Mouse (Mus musculus) adrenal gland, adult 2 months (tissue): ENCODE data around the gene Sec14l1. TPM values are rescaled to one million over a fixed set of nuclear protein-coding genes. Genes with fewer than 3 reads are reported as not detected.

Source experiments
- DNase-seq: peaks from one replicate; pipeline ENCODE4 v3.0.0; 2021
- polyA plus RNA-seq: library from polyadenylated mRNA; depleted of rRNA; stranded (reverse); fragments of >200 nt; gene quantifications from 2 replicates; pipeline ENCODE4 v1.2.3, GENCODE M21; 2012
- total RNA-seq, 2 experiments: library from RNA; stranded (reverse); gene quantifications; 2 replicates each; pipeline ENCODE4 v1.2.3; 2021

Gene Sec14l1
- total and polyA plus RNA-seq, 3 experiments: 117 to 175 (median 161) TPM

DNA sequence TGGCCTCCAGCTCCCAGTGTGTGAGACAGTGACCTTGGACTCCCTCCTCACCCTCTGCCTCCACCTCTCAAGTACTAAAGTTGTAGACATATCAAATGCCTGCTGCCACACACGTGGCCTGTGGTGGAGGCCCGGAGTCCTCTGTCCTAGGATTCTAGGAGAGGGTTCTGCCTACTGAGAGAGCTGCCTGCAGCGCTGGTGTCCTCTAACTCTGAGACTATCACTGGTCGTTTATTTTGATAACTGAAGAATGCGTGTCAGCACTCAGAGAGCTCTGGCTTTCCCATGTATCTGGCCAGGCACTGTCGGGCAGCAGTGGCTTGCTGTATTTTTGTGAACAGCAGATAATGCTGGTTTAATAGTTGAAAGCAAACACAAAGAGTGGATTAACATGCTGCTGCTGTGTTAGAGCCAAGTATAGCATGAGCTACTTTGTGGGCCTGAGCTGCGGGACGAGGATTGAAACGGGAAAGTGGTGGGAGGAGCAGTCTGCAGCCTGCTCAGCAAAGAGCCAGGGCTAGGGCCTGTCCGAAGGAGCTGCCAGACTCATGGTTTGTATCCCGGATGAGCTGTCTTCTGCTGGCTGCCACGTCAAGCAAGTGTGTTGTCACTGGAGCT, 13.1 kb downstream of the Sec14l1 start:
- DNase-seq: peak; percentile 82

DNA sequence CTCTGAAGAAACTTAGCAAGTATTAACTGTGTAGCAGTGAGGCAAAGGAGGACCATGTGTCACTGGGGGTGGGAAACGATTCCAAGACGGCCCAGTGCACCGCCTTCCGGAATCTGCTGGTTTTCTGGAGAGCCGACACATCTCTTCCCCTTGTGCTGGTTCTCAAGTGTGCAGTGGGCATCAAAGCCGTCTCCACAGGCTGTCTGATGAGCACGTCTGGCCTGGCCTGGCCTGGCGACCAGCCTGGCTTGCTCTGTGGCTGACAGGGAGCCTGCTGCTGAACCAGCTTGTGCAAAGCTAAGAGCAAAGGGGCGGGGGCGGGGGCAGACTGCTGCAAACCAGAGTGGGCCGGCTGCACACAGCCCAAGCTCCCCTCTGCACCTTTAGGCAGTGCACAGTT, 14.5 kb downstream of the Sec14l1 start:
- DNase-seq: no peak

DNA sequence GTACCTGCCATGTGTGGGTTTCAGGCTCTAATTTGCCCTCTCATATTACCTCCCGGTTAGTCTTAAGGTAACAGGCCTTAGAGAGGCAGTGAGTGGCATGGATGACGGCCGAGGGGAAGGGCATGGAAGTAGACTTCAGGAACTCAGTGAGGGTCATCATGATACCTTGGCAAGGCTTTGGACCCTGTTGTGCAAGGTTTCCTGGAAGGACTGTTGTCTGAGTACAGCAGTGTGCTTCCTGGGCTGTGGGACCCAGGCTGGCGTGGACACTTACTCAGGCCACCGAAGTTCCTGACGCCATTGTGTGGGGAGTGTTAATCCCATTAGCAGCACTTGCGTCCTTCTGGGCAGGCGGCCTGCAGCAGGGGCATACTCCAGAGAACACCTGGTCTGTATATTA, 15.1 kb downstream of the Sec14l1 start:
- no peak for DNase-seq

DNA sequence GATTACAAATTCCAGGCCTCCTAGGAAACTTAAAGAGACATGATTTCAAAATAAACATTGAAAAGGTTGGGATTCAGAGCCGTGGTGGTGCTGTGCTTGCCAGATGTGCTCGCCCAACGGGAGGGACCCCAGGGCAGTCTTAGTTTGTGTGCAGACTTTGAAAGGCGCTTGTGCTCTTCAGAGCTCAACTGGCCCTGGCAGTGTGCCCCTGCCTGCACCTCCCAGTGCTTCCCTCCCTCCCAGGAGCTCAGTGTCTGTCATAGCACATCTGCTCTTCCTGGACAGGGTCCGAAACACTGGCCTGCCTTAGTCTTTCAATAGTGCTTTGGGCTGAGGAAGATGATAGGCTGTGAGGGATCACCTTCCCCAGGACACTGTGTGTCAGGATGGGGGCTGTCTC, 15.9 kb downstream of the Sec14l1 start:
- DNase-seq: no peak

DNA sequence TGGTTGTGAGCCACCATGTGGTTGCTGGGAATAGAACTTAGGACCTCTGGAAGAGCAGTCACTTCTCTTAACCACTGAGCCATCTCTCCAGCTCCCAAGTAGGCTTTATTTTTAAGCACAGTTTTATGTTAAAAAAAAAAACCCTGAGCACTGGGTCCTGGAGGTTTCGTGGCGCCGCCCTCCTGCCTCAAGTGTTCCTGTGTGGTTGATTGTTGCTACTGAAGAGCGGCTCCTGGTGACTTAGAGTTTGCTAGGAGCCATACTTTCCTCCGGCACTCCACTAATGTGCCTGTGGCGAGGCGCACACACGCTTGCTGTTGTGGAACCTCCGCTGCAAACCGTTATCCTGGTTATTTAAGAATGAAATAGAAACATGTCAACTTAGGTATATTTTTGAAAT, 16.5 kb downstream of the Sec14l1 start:
- no peak for DNase-seq

DNA sequence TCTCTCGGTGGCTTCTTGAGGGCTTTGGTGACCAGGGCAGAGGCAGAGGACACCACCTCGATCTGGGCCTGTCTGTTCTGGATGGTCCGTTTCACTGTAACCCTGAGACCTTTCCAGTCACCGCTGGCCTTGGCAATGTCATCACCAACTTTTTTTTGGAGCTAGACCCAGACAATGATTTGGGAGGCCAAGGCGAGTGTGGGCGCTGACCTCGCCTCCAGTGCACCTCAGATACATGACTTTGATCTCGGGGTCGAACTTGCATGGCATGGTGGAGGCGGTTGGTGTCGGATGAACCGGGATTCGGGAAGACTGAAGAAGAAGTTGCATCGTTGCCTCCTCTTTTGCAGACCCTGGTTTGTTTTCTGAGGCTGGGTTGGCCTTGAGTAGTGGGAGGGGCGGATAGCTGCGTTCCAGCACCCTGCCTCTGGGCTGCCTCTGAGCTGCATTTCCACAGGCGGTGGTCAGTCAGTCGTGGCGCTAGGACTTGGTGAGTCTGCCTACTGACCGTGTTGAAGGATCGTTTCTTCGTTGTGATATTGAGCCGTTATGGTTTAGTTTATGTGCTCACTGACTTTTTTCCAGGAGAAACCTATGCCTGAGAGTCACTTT, 19.9 kb downstream of the Sec14l1 start:
- peak; percentile 90 for DNase-seq

DNA sequence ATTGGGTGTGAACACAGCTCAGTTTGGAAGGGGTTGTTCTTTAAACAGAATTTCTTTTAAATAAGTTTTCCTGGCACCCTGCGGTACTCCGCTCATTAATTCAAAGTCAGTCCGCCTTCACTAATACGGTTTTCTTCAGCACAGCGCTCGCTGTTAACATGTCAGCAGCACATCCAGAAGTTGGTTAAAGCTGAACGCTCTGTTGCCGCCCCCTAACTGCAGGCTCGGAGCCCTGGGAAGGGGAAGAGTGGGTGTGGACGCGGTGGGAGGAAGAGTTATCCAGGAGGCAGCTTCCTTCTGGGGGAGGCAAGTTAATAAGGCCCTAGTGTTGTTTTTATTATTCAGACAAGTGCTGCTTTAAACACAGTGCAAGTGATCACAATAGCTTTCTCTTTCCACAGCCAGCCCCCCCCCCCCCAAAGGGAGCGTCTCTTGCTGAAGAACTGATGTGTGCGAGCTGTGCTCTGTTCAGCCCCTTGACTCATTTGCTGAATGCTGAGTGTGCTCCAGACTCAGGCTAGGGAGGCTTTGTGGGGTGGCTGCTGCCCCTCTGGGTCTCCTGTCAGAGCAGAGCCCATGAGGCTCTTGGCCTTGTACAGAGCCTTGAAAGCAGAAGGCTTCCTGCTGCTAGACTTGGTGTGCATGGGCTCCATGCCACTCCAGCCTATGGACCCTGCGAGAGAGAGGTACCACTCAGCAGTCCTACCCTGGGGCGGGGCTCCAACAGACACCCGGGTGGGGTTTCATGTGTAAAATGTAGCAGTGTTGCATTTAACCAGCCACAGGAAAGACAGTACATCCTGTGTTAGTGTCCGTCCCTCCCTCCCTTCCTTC, 20.7 kb downstream of the Sec14l1 start:
- DNase-seq: peak; percentile 51

DNA sequence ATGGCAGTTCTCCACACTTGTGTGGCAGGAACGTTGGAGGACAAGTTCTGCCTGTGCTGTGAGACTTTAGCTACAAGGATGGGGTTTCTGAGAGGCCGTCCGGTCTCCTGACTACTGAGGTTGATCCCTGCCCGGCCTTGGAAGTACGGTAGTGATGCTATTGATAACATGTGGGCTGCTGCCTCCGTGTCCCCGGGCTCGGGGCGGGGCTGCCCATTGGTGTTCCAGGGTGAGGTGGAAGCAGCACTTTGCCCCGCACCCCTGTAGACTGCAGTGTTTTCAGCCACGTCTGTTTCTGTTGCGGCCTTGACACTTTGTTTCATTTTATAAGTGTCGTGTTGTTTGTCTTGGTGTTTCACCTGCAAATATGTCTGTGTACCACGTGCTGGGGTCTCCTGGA, 21.9 kb downstream of the Sec14l1 start:
- DNase-seq: peak; percentile 70

DNA sequence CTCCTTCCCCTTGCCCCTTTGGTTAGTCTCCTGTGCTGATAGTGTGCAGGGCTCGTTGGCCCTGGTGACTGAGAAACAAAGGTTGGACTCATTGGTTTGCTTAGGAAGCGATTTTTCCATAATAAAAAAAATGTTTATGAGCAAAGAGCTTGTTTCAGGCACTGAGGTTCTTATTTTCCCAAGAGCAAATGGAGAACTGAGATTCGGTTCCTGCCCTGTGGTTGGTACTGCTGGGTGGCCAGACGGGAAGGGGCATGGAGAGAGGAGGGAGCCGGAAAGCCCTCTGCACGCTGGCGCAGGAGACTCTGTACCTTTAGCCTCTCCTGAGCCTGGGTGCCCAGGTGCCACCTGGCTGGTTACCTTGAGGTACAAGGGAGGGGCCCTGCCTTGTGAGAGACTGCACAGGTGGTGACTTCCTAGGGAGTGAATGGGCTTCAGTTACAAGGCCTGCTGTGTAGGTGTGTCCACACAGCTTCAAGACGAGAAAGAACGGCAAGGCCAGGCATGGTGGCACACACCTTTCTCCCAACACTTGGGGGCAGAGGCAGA, 23.3 kb downstream of the Sec14l1 start:
- DNase-seq: no peak

DNA sequence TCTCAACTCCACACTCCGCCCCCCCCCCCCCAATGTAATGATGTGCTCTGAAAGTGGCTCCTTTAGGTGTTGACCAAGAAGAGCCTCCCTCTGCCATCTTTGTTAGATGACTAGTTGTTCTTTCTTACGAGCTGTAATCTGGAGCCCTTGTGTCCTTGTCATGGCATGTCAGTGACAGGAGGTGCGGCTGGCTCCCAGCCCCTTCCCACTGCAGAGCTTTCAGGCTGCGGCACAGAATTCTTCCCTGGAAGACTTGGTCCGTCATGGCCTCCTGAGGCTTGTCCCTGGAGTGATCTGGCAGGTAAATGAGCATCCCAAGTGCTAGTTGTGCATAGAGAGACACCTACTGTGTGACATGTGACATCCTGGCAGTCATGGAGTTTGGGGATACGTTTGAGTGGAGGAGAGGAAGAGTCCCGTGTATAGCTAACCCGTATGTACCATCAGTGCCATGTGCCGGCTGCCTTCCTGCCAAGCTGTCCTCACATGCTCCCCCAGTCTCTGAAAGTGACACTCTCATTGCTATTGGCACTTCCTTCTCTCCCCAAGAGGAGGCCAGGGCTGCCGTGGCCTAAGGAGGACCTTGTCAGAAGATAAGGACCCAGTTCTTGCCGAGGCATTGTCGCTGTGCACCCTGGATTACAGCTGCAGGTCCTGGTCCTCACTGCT, 24.0 kb downstream of the Sec14l1 start:
- no peak for DNase-seq

DNA sequence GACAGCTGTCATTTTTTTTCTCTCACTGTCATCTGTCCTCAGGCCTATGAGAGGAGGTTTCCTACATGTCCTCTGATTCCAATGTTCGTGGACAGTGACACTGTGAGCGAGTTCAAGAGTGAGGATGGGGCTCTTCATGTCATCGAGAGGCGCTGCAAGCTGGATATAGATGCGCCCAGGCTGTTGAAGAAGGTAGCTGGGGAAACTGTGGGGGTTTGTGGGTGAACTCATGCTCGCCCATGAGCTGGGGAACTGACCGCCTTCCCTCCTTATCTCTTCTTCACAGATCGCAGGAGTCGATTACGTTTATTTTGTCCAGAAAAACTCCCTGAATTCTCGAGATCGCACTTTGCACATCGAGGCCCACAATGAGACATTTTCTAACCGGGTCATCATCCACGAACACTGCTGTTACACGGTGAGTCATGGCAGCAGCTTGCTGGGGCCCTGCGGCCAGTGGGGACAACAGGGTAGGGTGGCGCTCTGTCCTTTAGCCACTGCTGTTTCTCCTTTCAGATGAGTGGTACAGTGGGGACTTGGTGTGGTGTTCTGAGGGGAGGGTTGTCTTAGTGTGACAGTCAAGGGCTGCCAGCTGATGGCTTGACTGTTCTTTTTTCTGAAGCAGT, 26.5 kb downstream of the Sec14l1 start:
- DNase-seq: peak; percentile 65

DNA sequence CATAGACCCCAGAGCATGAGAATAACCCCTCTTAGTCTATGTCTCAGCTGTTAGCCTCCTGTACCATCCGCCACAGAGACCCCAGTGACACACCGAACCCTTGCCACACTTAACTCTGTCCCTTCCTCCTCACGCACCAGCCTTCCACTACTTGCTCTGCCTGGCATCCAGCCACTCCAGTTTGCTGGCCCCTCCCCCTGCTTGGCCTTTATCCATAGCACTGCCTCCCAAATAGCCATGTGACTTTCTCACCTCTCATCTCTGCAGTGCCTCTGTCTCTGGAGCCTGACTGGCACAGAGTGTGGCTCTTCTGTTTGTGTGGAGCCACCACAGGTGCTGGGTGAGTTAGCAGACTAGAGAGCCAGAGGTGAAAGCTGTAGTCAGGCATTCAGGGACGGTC, 27.5 kb downstream of the Sec14l1 start:
- DNase-seq: peak; percentile 71

DNA sequence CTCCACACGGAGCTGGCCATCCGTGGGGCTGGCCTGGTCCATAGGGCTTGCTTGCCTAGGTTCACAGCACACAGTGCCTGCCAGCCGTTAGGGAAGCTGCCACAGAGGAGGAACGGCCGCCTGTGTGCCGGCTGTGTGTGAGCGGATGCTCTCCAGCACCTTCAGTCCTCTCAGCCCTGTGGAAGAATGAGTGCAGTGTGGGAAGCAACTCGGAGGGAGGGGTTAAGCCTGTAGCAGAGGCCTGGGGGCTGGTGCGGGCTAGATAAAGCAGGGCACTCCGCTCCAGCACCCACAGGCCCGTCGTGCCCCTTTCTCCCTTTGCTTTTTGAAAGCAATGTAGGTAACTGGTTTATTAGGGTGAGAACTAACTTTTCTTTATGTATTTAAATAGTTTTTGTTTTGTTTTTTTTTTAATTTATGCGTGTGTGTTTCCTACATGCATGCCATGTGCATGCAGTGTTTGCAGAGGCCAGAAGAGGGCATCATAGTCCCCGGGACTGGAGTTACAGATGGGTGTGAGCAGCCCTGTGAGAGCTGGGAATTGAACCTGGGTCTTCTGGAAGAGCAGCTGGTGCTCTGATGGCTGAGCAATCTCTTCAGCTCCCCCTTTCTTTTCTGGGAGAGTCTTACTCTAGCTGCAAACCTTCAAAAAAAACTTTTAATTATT, 30.6 kb downstream of the Sec14l1 start:
- DNase-seq: no peak

DNA sequence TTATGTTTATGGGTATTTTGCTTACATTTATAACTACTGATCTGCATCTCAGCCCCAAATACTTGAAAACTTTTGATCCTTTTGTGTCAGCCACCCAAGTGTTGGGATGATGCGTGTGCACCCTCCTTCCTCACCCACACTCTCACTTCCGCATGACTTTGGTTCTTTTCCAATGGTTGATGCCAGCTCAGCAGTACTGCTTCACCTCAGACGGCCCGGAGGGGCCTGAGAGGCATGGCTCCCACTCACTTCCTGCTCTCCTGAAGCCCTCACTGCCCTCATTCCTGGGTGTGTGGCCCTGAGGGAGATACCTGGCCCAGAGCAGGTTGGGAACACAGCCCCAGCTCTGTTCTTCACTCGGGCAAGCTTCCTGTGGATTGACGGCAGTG, 31.1 kb downstream of the Sec14l1 start:
- DNase-seq: no peak

DNA sequence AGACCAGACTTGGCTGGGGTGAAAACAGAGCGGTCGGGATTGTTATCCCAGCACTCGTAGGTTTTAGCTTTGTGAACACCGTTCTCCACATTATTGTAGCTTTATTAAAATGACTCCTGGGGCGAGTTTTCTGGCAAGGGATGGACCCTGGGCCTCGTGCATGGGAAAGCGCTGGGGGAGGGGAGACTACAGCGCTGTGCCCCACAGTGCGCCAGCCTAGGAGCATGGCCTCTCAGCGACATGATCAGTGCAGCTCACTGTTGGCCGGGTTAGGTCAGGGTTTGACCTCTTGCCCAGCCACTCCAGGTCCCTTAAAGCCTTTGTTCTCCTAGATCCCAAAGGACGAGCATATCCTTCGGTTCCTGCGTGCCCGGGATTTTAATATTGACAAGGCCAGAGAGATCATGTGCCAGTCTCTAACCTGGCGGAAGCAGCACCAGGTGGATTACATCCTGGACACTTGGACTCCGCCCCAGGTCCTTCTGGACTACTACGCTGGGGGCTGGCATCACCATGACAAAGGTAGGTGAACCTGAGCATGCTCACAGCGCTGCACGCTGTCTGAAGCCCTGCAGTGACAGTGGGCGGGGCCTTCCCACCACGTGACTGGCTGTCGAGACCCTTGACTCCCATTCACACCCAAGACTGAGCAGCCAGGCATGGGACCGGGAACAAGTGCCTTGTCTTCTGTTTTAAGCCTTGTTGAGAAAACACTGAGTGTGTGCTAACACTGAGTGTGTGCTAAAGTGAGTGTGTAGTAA, 32.0 kb downstream of the Sec14l1 start:
- no peak for DNase-seq

DNA sequence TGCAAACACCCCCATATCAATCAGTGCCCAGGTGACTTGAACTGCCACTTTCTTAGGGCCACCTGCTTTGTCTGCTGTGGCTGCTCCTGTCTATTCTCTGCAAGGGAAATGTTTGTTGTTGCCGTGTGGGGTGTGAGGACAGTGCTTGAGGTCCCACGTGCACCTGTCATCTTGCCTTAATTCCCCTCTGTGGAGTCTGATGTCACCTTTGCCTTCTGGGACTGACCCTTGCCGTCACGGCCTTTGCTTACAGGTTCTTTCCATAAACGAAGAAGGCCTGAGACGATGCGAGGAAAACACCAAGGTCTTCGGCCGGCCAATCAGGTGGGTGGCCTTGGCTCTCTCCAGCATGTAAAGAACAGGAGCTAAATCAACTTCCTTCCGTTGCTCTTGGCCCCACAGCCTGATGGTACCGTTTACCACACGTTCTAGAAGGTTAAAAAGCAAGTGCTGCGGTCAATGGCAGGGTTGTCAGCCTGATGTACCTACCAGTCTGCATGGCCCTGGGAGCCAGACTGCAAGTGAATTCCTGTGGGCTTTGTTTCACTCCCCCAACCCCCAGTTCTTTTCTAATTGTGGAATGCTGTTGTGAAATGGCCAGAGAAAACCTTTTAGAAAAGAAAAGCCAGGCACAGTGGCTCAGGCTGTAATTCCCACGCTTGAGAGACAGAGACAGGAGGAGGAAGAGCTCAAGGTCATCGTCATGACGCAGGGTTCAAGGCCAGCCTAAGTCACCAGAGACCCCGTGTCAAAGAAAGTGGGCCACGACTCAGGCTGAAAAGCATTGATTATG, 34.1 kb downstream of the Sec14l1 start:
- DNase-seq: no peak

DNA sequence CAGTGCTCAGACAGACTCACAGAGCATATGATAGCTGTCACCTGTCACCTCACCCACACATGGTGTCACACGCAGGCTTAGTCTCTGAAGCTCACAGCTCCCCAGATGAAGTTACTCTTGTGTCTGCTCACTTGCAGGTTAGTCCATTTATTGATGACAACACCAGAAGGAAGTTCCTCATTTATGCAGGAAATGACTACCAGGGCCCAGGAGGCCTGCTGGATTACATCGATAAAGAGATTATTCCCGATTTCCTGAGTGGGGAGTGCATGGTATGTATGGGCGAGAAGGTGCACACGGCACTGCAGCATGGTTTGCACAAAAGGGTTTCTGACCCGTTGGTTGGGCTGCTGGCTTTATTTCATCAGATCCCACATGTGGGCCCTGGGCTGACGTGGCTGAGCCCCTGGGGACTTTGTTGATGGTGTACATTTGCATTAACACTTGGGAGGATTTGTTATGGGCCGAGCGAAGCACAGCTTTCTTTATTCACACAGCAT, 35.5 kb downstream of the Sec14l1 start:
- DNase-seq: no peak

DNA sequence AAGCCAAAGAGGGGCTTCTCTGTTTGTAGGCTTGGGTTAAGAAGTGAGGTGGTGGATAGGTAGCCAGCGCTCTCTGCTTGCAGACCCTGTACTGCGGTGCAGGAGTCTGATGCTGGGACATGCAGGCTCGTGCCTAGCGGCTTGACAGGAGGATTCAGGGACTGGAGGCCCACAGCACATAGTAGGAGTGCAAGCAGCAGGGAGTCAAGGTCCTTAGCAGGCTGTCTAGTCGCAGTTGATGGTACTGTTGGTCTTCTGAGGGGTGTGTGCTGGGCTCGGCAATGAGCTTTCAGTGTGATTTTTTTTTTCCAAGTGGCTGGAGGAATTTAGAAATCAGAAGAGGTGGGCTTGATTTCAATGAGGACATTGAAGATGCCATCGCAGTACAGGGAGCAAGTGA, 36.5 kb downstream of the Sec14l1 start:
- DNase-seq: no peak

DNA sequence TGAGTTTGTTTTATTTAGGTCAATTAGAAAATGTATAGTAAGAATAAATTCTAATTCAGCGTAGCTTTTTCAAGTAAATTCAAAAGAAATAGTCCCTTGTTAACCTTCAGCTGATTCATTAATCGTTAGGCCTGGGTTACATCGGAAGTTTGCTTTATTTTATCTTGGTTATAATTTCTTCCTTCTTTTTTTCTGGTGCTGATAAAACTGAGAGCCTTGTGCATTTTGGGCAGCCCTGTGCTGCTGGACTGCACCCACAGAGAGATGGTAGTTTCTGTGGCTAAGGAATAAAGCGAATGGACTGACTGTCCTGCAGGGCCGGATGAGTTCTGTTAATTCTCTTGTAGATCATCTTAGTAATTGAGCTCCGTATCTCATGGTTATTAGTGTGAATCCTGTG, 37.6 kb downstream of the Sec14l1 start:
- no peak for DNase-seq

DNA sequence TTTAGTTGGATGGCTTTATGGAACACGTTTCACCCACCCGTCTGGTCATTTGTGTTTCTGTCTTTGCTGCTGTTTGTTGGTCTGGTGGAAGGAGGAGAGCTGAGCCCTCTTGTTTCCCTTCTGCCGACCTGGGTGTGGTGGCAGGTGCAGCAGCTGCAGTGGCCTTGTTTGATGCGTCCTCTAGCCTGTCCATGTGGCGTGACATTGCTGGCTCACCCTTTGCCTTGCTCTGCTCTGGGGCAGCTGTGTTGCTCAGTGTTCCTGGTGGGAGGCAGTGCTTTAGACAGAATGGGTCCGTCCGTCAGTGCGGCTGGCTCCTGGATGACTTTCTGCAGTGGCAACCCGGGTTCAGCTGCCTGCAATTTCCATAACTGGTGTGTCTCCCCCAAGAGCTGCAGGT, 38.6 kb downstream of the Sec14l1 start:
- DNase-seq: no peak
